Mouse (Mus musculus): ENCODE data around the gene Vmn1r121. TPM values are rescaled to one million over a fixed set of nuclear protein-coding genes. Genes with fewer than 3 reads are reported as not detected.

Vmn1r121 gene
- polyA plus RNA-seq (2017; shearing (Covaris generic)) = not detected

DNA sequence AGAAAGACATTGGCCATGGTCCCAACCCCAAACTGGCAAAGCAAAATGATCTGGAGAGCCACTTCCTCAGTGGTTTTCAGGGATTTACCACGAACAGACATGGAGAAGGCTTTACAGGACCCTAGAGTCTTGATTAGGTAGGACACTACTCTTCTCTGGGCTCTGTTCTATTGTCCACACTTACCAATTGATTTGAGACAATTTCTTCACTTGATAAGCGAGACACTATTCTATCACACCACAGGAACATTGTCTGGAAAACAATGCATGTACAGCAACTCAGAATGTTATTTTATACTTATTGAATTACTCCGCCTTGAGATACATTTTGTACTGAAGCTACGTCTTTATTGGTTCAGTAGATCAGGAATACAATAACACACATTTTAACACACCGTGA, at the start of gene Vmn1r121:
TSS of gene Vmn1r121 (minus strand) at position 101 of the 400 bp plus-strand sequence.

DNA sequence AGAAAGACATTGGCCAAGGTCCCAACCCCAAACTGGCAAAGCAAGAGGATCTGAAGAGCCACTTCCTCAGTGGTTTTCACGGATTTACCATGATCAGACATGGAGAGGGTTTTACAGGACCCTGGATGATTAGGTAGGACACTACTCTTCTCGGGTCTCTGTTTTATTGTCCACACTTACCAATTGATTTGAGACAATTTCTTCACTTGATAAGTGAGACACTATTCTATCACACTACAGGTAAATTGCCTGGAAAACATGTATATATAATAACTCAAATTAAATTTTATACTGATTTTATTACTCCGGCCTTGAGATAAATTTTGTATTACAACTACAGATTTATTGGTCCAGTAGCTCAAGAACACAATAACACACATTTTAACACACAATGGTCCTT, 35.7 kb upstream of the Vmn1r121 start, which contains the start of gene Vmn1r122:
TSS of gene Vmn1r122 (minus strand) at position 101 of the 400 bp plus-strand sequence.

GRCm38 (mm10) chr7:21053684-21054083, 44.6 kb downstream of the Vmn1r121 start, which contains the start of gene Vmn1r120:
Vmn1r120 (minus strand) TSS chr7:21053784.

Other genes starting within 250 kb of the Vmn1r121 start
- not detected for gene Vmn1r116, start 226.3 kb downstream of the Vmn1r121 start, polyA plus RNA-seq (2017; shearing (Covaris generic))
- gene Vmn1r117, start 214.4 kb downstream of the Vmn1r121 start, polyA plus RNA-seq (2017; shearing (Covaris generic)) = not detected
- not detected for gene Vmn1r118, start 186.2 kb downstream of the Vmn1r121 start, polyA plus RNA-seq (2017; shearing (Covaris generic))
- gene Vmn1r119, start 86.1 kb downstream of the Vmn1r121 start, polyA plus RNA-seq (2017; shearing (Covaris generic)) = not detected
- not detected for gene Vmn1r120, start 44.7 kb downstream of the Vmn1r121 start, polyA plus RNA-seq (2017; shearing (Covaris generic))
- gene Vmn1r122, start 35.6 kb upstream of the Vmn1r121 start, polyA plus RNA-seq (2017; shearing (Covaris generic)) = not detected
- gene Vmn1r123, start 63.7 kb upstream of the Vmn1r121 start, polyA plus RNA-seq (2017; shearing (Covaris generic)) = not detected
- gene Gm5157, start 91.9 kb upstream of the Vmn1r121 start, polyA plus RNA-seq (2017; shearing (Covaris generic)) = not detected
- not detected for gene Vmn1r124, start 162.1 kb upstream of the Vmn1r121 start, polyA plus RNA-seq (2017; shearing (Covaris generic))
- not detected for gene Vmn1r125, start 173.7 kb upstream of the Vmn1r121 start, polyA plus RNA-seq (2017; shearing (Covaris generic))
- gene Vmn1r126, start 203.0 kb upstream of the Vmn1r121 start, polyA plus RNA-seq (2017; shearing (Covaris generic)) = not detected
- not detected for gene Vmn1r127, start 221.3 kb upstream of the Vmn1r121 start, polyA plus RNA-seq (2017; shearing (Covaris generic))

Measured in CD4-positive, CD25-positive, alpha-beta regulatory T cell, adult 9 weeks (primary cell).